Mouse (Mus musculus) liver, postnatal 0 days (tissue): Measurements from ENCODE around the gene Atp2b2.

Source experiments
- CTCF ChIP-seq: sonication (generic); IDR thresholded peaks from 2 replicates; pipeline ENCODE4 v1.5.1; 2016; ENCODE audit warnings: antibody characterized with exemption, low read depth
- EP300 ChIP-seq: IDR thresholded peaks from 2 replicates; pipeline ENCODE4 v1.6.1; 2016; ENCODE audit warnings: antibody characterized with exemption, low read depth, mild to moderate bottlenecking

DNA sequence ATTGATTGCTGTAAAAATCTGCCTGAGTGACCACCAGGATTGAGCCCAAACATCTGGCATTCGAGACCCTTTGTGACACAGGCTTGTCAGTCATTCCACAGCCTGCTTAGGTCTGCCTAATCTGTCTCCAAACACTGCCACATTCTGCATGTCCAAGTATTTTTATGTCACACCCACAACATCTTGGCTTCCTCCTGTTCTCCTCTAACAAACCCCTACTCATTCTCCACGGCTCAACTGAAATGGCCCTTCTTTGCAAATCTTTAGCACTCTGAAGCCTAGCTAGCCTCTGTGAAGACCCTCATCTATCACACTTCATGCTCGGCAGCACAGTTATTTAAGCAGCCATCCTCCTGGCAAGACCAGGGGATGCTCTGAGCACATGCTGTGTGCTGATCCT, 72.7 kb downstream of the Atp2b2 start:
- TF ChIP-seq CTCF: no peak
- TF ChIP-seq EP300: no peak
